Mouse (Mus musculus): Measurements from ENCODE around the gene Mvb12b.

- no peak for TF ChIP-seq CTCF (IDR thresholded peaks at IDR 0.05; ENCODE audit: extremely low read depth, insufficient read depth, insufficient read length, insufficient replicate concordance)
- no peak for TF ChIP-seq POLR2A (IDR thresholded peaks at IDR 0.05; ENCODE audit: low read depth, low read length)
Measured at GRCm38 (mm10) chr2:33795716-33796472, 91.9 kb downstream of the Mvb12b start.
